Mouse (Mus musculus): ENCODE measurements around the gene Capns2. TPM values are rescaled to one million over a fixed set of nuclear protein-coding genes. Genes with fewer than 3 reads are reported as not detected.
"Not testable (repeated sequence)": the region's sequence is repeated elsewhere in the genome, so short reads cannot be mapped to it uniquely, and the experiment has no call there.

Gene Capns2
- polyA plus RNA-seq, 1 experiment from 2014 or later = not detected

GRCm38 (mm10) chr8:92872063-92872759 is 29.0 kb upstream of the Capns2 start:
- H3K4me1 ChIP-seq (ENCODE audit: control insufficient read depth, insufficient read depth, low read length) = no peaks in the 10 kb centered on the region
- DNase-seq (ENCODE audit: low spot score) = peak; percentile 53
- no peak overlapping the region for H3K4me3 ChIP-seq (ENCODE audit: low read depth, low read length)
- no peak overlapping the region for H3K27ac ChIP-seq (ENCODE audit: low read depth, low read length)
- no peaks in the 10 kb centered on the region for H3K36me3 ChIP-seq (ENCODE audit: control insufficient read depth, insufficient read depth, low read length)
- 49% methylated on average over 10 of the region's 10 CpGs for WGBS
- no peak overlapping the region for H3K4me2 ChIP-seq (ENCODE audit: low read length)
- no peaks in the 10 kb centered on the region for H3K9me3 ChIP-seq (replicated peaks; ENCODE audit: control insufficient read depth, low read length)
- H3K27me3 ChIP-seq (replicated peaks; ENCODE audit: control insufficient read depth, insufficient read depth, low read length) = no peaks in the 10 kb centered on the region
- H3K9ac ChIP-seq (ENCODE audit: low read length) = no peak overlapping the region
- ATAC-seq = no peak

GRCm38 (mm10) chr8:92875795-92876194 is 25.4 kb upstream of the Capns2 start:
- no peak overlapping the region for H3K4me2 ChIP-seq (ENCODE audit: low read length)
- no peaks in the 10 kb centered on the region for H3K4me1 ChIP-seq (ENCODE audit: control insufficient read depth, insufficient read depth, low read length)
- no peak overlapping the region for H3K4me3 ChIP-seq (ENCODE audit: low read depth, low read length)
- 30% methylated on average over 10 of the region's 10 CpGs for WGBS
- no peak overlapping the region for H3K9ac ChIP-seq (ENCODE audit: low read length)
- H3K36me3 ChIP-seq (ENCODE audit: control insufficient read depth, insufficient read depth, low read length) = no peaks in the 10 kb centered on the region
- no peak overlapping the region for H3K27ac ChIP-seq (ENCODE audit: low read depth, low read length)
- H3K9me3 ChIP-seq (replicated peaks; ENCODE audit: control insufficient read depth, low read length) = no peaks in the 10 kb centered on the region
- no peak for ATAC-seq
- H3K27me3 ChIP-seq (replicated peaks; ENCODE audit: control insufficient read depth, insufficient read depth, low read length) = no peaks in the 10 kb centered on the region
- peak; percentile 35 for DNase-seq (ENCODE audit: low spot score)

- WGBS = 83% methylated on average over 4 of the region's 4 CpGs
- ATAC-seq (no peak), DNase-seq (ENCODE audit: low spot score) (no peak)
- H3K4me2 ChIP-seq (ENCODE audit: low read length) = no peak overlapping the region
- no peak overlapping the region for H3K9ac ChIP-seq (ENCODE audit: low read length)
- no peak overlapping the region for H3K4me3 ChIP-seq (ENCODE audit: low read depth, low read length)
- H3K36me3 ChIP-seq (ENCODE audit: control insufficient read depth, insufficient read depth, low read length) = no peaks in the 10 kb centered on the region
- no peaks in the 10 kb centered on the region for H3K9me3 ChIP-seq (replicated peaks; ENCODE audit: control insufficient read depth, low read length)
- H3K27me3 ChIP-seq (replicated peaks; ENCODE audit: control insufficient read depth, insufficient read depth, low read length) = no peaks in the 10 kb centered on the region
- no peak overlapping the region for H3K27ac ChIP-seq (ENCODE audit: low read depth, low read length)
- H3K4me1 ChIP-seq (ENCODE audit: control insufficient read depth, insufficient read depth, low read length) = no peaks in the 10 kb centered on the region
Measured at GRCm38 (mm10) chr8:92881247-92881646, 20.0 kb upstream of the Capns2 start.

- whole genome bisulfite sequencing = 80% methylated on average over 2 of the region's 2 CpGs
- H3K9me3 ChIP-seq (replicated peaks; ENCODE audit: control insufficient read depth, low read length) = no peaks in the 10 kb centered on the region
- no peak overlapping the region for H3K4me2 ChIP-seq (ENCODE audit: low read length)
- H3K27me3 ChIP-seq (replicated peaks; ENCODE audit: control insufficient read depth, insufficient read depth, low read length) = no peaks in the 10 kb centered on the region
- H3K27ac ChIP-seq (ENCODE audit: low read depth, low read length) = no peak overlapping the region
- no peak overlapping the region for H3K9ac ChIP-seq (ENCODE audit: low read length)
- H3K36me3 ChIP-seq (ENCODE audit: control insufficient read depth, insufficient read depth, low read length) = no peaks in the 10 kb centered on the region
- no peak overlapping the region for H3K4me3 ChIP-seq (ENCODE audit: low read depth, low read length)
- no peaks in the 10 kb centered on the region for H3K4me1 ChIP-seq (ENCODE audit: control insufficient read depth, insufficient read depth, low read length)
- DNase-seq (ENCODE audit: low spot score) (no peak), ATAC-seq (no peak)
Measured at GRCm38 (mm10) chr8:92883771-92884170, 17.4 kb upstream of the Capns2 start.

- H3K9ac ChIP-seq (ENCODE audit: low read length); H3K27ac ChIP-seq (ENCODE audit: low read depth, low read length); H3K4me2 ChIP-seq (ENCODE audit: low read length); H3K27me3 ChIP-seq (replicated peaks; ENCODE audit: control insufficient read depth, insufficient read depth, low read length); H3K4me1 ChIP-seq (ENCODE audit: control insufficient read depth, insufficient read depth, low read length); H3K4me3 ChIP-seq (ENCODE audit: low read depth, low read length); H3K9me3 ChIP-seq (replicated peaks; ENCODE audit: control insufficient read depth, low read length); ATAC-seq; DNase-seq (ENCODE audit: low spot score); H3K36me3 ChIP-seq (ENCODE audit: control insufficient read depth, insufficient read depth, low read length): not testable (repeated sequence)
- WGBS = 86% methylated on average over 3 of the region's 3 CpGs
Measured at GRCm38 (mm10) chr8:92892216-92892615, 9.0 kb upstream of the Capns2 start.

- Histone ChIP-seq H3K4me2 (ENCODE audit: low read length) (no peak overlapping the region), H3K4me1 (ENCODE audit: control insufficient read depth, insufficient read depth, low read length) (no peaks in the 10 kb centered on the region), H3K9ac (ENCODE audit: low read length) (no peak overlapping the region), H3K27me3 (replicated peaks; ENCODE audit: control insufficient read depth, insufficient read depth, low read length) (no peaks in the 10 kb centered on the region), H3K4me3 (ENCODE audit: low read depth, low read length) (no peak overlapping the region), H3K36me3 (ENCODE audit: control insufficient read depth, insufficient read depth, low read length) (no peaks in the 10 kb centered on the region), H3K27ac (ENCODE audit: low read depth, low read length) (no peak overlapping the region), H3K9me3 (replicated peaks; ENCODE audit: control insufficient read depth, low read length) (no peaks in the 10 kb centered on the region)
- 80% methylated on average over 2 of the region's 2 CpGs for WGBS
- DNase-seq (ENCODE audit: low spot score) (no peak), ATAC-seq (no peak)
Measured at GRCm38 (mm10) chr8:92893870-92894269, 7.3 kb upstream of the Capns2 start.

- no peaks in the 10 kb centered on the region for H3K36me3 ChIP-seq (ENCODE audit: control insufficient read depth, insufficient read depth, low read length)
- H3K9me3 ChIP-seq (replicated peaks; ENCODE audit: control insufficient read depth, low read length) = no peaks in the 10 kb centered on the region
- H3K27ac ChIP-seq (ENCODE audit: low read depth, low read length) = no peak overlapping the region
- no peak overlapping the region for H3K4me2 ChIP-seq (ENCODE audit: low read length)
- no peaks in the 10 kb centered on the region for H3K4me1 ChIP-seq (ENCODE audit: control insufficient read depth, insufficient read depth, low read length)
- no peaks in the 10 kb centered on the region for H3K27me3 ChIP-seq (replicated peaks; ENCODE audit: control insufficient read depth, insufficient read depth, low read length)
- no peak overlapping the region for H3K9ac ChIP-seq (ENCODE audit: low read length)
- DNase-seq (ENCODE audit: low spot score) = no peak
- no peak overlapping the region for H3K4me3 ChIP-seq (ENCODE audit: low read depth, low read length)
- WGBS = 87% methylated on average over 7 of the region's 7 CpGs
- ATAC-seq = no peak
Measured at GRCm38 (mm10) chr8:92895053-92895452, 6.2 kb upstream of the Capns2 start.

GRCm38 (mm10) chr8:92896056-92896455 is 5.2 kb upstream of the Capns2 start:
- Histone ChIP-seq H3K27me3 (replicated peaks; ENCODE audit: control insufficient read depth, insufficient read depth, low read length) (no peaks in the 10 kb centered on the region), H3K27ac (ENCODE audit: low read depth, low read length) (no peak overlapping the region), H3K36me3 (ENCODE audit: control insufficient read depth, insufficient read depth, low read length) (no peaks in the 10 kb centered on the region), H3K9ac (ENCODE audit: low read length) (no peak overlapping the region), H3K4me3 (ENCODE audit: low read depth, low read length) (no peak overlapping the region), H3K4me1 (ENCODE audit: control insufficient read depth, insufficient read depth, low read length) (no peaks in the 10 kb centered on the region), H3K4me2 (ENCODE audit: low read length) (no peak overlapping the region), H3K9me3 (replicated peaks; ENCODE audit: control insufficient read depth, low read length) (no peaks in the 10 kb centered on the region)
- ATAC-seq (no peak), DNase-seq (ENCODE audit: low spot score) (no peak)
- WGBS = 62% methylated on average over 1 of the region's 1 CpGs

GRCm38 (mm10) chr8:92896611-92897010 is 4.6 kb upstream of the Capns2 start:
- Histone ChIP-seq H3K4me2 (ENCODE audit: low read length) (no peak overlapping the region), H3K4me1 (ENCODE audit: control insufficient read depth, insufficient read depth, low read length) (no peaks in the 10 kb centered on the region), H3K9ac (ENCODE audit: low read length) (no peak overlapping the region), H3K4me3 (ENCODE audit: low read depth, low read length) (no peak overlapping the region), H3K9me3 (replicated peaks; ENCODE audit: control insufficient read depth, low read length) (no peaks in the 10 kb centered on the region), H3K27me3 (replicated peaks; ENCODE audit: control insufficient read depth, insufficient read depth, low read length) (no peaks in the 10 kb centered on the region), H3K27ac (ENCODE audit: low read depth, low read length) (no peak overlapping the region), H3K36me3 (ENCODE audit: control insufficient read depth, insufficient read depth, low read length) (no peaks in the 10 kb centered on the region)
- ATAC-seq = no peak
- no peak for DNase-seq (ENCODE audit: low spot score)
- WGBS = 75% methylated on average over 5 of the region's 5 CpGs

All from forebrain, embryonic 14.5 days (tissue).